Mouse (Mus musculus) colon, adult 2 months (tissue): ENCODE results near the gene Gm11168. TPM values are rescaled to one million over a fixed set of nuclear protein-coding genes. Genes with fewer than 3 reads are reported as not detected.

Experiments used
- polyA plus RNA-seq: library from polyadenylated mRNA; depleted of rRNA; stranded (reverse); fragments of >200 nt; gene quantifications from 2 replicates; pipeline ENCODE4 v1.2.3, GENCODE M21; 2012; rRNA removed

The Gm11168 gene
- polyA plus RNA-seq = not detected in 2 replicates

DNA sequence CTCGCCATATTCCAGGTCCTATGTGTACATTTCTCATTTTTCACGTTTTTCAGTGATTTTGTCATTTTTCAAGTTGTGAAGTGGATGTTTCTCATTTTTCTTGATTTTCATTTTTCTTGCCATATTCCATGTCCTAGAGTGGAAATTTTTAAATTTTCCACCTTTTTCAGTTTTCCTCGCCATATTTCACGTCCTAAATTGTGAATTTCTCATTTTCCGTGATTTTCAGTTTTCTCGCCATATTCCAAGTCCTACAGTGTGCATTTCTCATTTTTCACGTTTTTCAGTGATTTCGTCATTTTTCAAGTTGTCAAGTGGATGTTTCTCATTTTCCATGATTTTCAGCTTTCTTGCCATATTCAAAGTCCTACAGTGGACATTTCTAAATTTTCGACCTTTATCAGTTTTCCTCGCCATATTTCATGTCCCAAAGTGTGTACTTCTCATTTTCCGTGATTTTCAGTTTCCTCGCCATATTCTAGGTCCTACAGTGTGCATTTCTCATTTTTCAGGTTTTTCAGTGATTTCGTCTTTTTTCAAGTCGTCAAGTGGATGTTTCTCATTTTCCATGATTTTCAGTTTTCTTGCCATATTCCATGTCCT, at the start of gene Gm11168:
Gm11168 (plus strand) TSS at position 553 of the 603 bp plus-strand sequence.

DNA sequence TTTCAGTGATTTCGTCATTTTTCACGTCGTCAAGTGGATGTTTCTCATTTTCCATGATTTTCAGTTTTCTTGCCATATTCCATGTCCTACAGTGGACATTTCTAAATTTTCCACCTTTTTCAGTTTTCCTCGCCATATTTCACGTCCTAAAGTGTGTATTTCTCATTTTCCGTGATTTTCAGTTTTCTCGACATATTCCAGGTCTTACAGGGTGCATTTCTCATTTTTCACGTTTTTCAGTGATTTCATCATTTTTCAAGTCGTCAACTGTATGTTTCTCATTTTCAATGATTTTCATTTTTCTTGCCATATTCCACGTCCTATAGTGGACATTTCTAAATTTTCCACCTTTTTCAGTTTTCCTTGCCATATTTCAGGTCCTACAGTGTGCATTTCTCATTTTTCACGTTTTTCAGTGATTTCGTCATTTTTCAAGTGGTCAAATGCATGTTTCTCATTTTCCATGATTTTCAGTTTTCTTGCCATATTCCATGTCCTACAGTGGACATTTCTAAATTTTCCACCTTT, 2.6 kb upstream of the Gm11168 start, which contains the start of gene Gm10722:
Gm10722 (plus strand) TSS at position 478 of the 528 bp plus-strand sequence.

DNA sequence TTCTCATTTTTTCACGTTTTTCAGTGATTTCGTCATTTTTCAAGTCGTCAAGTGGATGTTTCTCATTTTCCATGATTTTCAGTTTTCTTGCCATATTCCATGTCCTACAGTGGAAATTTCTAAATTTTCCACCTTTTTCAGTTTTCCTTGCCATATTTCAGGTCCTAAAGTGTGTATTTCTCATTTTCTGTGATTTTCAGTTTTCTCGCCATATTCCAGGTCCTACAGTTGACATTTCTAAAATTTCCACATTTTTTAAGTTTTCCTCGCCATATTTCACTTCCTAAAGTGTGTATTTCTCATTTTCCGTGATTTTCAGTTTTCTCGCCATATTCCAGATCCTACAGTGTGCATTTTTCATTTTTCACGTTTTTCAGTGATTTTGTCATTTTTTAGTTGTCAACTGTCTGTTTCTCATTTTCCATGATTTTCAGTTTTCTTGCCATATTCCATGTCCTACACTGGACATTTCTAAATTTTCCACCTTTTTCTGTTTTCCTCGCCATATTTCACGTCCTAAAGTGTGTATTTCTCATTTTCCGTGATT, 9.7 kb downstream of the Gm11168 start, which contains the start of gene Gm10721:
Gm10721 (plus strand) TSS at position 408 of the 547 bp plus-strand sequence.

DNA sequence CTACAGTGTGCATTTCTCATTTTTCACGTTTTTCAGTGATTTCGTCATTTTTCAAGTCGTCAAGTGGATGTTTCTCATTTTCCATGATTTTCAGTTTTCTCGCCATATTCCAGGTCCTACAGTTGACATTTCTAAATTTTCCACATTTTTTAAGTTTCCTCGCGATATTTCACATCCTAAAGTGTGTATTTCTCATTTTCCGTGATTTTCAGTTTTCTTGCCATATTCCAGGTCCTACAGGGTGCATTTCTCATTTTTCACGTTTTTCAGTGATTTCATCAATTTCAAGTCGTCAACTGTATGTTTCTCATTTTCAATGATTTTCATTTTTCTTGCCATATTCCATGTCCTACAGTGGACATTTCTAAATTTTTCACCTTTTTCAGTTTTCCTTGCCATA, 12.2 kb downstream of the Gm11168 start, which contains the start of gene Gm10720:
Gm10720 (plus strand) TSS at position 301 of the 400 bp plus-strand sequence.

DNA sequence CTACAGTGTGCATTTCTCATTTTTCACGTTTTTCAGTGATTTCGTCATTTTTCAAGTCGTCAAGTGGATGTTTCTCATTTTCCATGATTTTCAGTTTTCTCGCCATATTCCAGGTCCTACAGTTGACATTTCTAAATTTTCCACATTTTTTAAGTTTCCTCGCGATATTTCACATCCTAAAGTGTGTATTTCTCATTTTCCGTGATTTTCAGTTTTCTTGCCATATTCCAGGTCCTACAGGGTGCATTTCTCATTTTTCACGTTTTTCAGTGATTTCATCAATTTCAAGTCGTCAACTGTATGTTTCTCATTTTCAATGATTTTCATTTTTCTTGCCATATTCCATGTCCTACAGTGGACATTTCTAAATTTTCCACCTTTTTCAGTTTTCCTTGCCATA, 14.0 kb downstream of the Gm11168 start, which contains the start of gene Gm10719:
Gm10719 (plus strand) TSS at position 301 of the 400 bp plus-strand sequence.

DNA sequence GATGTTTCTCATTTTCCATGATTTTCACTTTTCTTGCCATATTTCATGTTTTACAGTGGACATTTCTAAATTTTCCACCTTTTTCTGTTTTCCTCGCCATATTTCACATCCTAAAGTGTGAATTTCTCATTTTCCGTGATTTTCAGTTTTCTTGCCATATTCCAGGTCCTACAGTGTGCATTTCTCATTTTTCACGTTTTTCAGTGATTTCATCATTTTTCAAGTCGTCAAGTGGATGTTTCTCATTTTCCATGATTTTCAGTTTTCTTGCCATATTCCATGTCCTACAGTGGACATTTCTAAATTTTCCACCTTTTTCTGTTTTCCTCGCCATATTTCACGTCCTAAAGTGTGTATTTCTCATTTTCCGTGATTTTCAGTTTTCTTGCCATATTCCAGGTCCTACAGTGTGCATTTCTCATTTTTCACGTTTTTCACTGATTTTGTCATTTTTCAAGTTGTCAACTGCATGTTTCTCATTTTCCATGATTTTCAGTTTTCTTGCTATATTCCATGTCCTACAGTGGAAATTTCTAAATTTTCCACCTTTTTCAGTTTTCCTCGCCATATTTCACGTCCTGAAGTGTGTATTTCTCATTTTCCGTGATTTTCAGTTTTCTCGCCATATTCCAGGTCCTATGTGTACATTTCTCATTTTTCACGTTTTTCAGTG, 20.3 kb downstream of the Gm11168 start, which contains the start of gene Gm10718:
Gm10718 (plus strand) TSS at position 236 of the 673 bp plus-strand sequence.

DNA sequence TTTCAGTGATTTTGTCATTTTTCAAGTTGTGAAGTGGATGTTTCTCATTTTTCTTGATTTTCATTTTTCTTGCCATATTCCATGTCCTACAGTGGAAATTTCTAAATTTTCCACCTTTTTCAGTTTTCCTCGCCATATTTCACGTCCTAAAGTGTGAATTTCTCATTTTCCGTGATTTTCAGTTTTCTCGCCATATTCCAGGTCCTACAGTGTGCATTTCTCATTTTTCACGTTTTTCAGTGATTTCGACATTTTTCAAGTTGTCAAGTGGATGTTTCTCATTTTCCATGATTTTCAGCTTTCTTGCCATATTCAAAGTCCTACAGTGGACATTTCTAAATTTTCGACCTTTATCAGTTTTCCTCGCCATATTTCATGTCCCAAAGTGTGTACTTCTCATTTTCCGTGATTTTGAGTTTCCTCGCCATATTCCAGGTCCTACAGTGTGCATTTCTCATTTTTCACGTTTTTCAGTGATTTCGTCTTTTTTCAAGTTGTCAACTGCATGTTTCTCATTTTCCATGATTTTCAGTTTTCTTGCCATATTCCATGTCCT, 21.8 kb downstream of the Gm11168 start, which contains the start of gene Gm10717:
Gm10717 (plus strand) TSS at position 506 of the 556 bp plus-strand sequence.

DNA sequence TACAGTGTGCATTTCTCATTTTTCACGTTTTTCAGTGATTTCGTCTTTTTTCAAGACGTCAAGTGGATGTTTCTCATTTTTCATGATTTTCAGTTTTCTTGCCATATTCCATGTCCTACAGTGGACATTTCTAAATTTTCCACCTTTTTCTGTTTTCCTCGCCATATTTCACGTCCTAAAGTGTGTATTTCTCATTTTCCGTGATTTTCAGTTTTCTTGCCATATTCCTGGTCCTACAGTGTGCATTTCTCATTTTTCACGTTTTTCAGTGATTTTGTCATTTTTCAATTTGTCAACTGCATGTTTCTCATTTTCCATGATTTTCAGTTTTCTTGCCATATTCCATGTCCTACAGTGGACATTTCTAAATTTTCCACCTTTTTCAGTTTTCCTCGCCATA, 31.2 kb downstream of the Gm11168 start, which contains the start of gene Gm17535:
Gm17535 (plus strand) TSS at position 301 of the 400 bp plus-strand sequence.

DNA sequence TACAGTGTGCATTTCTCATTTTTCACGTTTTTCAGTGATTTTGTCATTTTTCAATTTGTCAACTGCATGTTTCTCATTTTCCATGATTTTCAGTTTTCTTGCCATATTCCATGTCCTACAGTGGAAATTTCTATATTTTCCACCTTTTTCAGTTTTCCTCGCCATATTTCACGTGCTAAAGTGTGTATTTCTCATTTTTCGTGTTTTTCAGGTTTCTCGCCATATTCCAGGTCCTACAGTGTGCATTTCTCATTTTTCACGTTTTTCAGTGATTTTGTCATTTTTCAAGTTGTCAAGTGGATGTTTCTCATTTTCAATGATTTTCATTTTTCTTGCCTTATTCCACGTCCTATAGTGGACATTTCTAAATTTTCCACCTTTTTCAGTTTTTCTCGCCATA, 33.4 kb downstream of the Gm11168 start, which contains the start of gene Gm10715:
Gm10715 (plus strand) TSS at position 301 of the 400 bp plus-strand sequence.

Other genes with a start within 250 kb of the Gm11168 start
- not detected in 2 replicates for gene Gm10722, start 2.4 kb upstream of the Gm11168 start, polyA plus RNA-seq
- not detected in 2 replicates for gene Gm10721, start 9.8 kb downstream of the Gm11168 start, polyA plus RNA-seq
- gene Gm10720, start 12.3 kb downstream of the Gm11168 start, polyA plus RNA-seq = not detected in 2 replicates
- gene Gm10719, start 14.1 kb downstream of the Gm11168 start, polyA plus RNA-seq = not detected in 2 replicates
- gene Gm10718, start 20.2 kb downstream of the Gm11168 start, polyA plus RNA-seq = not detected in 2 replicates
- not detected in 2 replicates for gene Gm10717, start 22.1 kb downstream of the Gm11168 start, polyA plus RNA-seq
- gene Gm17535, start 31.3 kb downstream of the Gm11168 start, polyA plus RNA-seq = not detected in 2 replicates
- not detected in 2 replicates for gene Gm10715, start 33.5 kb downstream of the Gm11168 start, polyA plus RNA-seq